Mouse (Mus musculus) brain, adult 10 weeks (tissue): ENCODE data around the gene Esr2. TPM values are rescaled to one million over a fixed set of nuclear protein-coding genes. Genes with fewer than 3 reads are reported as not detected.

Experiments used
- polyA plus RNA-seq: library from polyadenylated mRNA; stranded (reverse); fragments of 350-450 nt; fragmentation: Illumina TruSeq; extraction: RNeasy Lipid Tissue Mini Kit (QIAGEN cat#74804); gene quantifications from one replicate; pipeline ENCODE4 v1.2.3, GENCODE M21; 2015; ENCODE audit warnings: low read depth, low replicate concordance

The Esr2 gene
- 0.33 TPM for polyA plus RNA-seq

GRCm38 (mm10) chr12:76177000-76177863 lies at the start of gene Esr2:
TSS of gene Esr2 (minus strand) at chr12:76177259.

Other genes with a start within 250 kb of the Esr2 start
- not detected for gene Tex21, start 69.5 kb upstream of the Esr2 start, polyA plus RNA-seq
- 28.0 TPM for gene Mthfd1, start 78.0 kb upstream of the Esr2 start, polyA plus RNA-seq
- 39.6 TPM for gene Akap5, start 147.6 kb upstream of the Esr2 start, polyA plus RNA-seq
- gene Zbtb25, start 192.3 kb upstream of the Esr2 start, polyA plus RNA-seq = 12.8 TPM
- gene Zbtb1, start 193.0 kb upstream of the Esr2 start, polyA plus RNA-seq = 3.8 TPM
- 31.1 TPM for gene Hspa2, start 226.9 kb upstream of the Esr2 start, polyA plus RNA-seq
- 2.9 TPM for gene Ppp1r36, start 240.3 kb upstream of the Esr2 start, polyA plus RNA-seq